Mouse (Mus musculus) right cerebral cortex, postnatal 10 days (tissue): Measurements from ENCODE around the gene Adap2.
A peak's percentile ranks its signal among the peaks of the same experiment; 100 is the strongest.
"Not testable (repeated sequence)": the region's sequence is repeated elsewhere in the genome, so short reads cannot be mapped to it uniquely, and the experiment has no call there.

ENCODE experiments used
- DNase-seq, 2 experiments: peaks; one replicate each; pipeline ENCODE4 v3.0.0; 2021; ENCODE audit warnings: low spot score in 2 of 2

Adap2 gene

DNA sequence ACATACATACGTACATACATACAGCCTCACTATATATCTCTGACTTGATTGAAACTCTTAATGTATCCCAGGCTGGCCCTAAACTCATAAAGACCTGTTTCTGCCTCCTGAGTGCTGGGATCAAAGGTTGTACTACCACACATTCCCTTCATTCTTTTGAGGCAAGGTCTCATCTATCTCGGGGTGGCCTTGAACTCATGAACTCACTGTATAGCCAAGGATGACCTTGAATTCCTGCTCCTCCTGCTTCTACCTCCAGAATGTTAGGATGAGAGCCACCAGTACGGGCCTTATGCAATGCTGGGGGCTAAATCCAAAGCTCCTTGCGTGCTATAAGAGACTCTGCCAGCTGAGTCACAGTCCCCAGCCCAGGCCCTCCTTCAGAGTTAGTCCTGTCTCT, 7.1 kb downstream of the Adap2 start:
- DNase-seq, result no peak

DNA sequence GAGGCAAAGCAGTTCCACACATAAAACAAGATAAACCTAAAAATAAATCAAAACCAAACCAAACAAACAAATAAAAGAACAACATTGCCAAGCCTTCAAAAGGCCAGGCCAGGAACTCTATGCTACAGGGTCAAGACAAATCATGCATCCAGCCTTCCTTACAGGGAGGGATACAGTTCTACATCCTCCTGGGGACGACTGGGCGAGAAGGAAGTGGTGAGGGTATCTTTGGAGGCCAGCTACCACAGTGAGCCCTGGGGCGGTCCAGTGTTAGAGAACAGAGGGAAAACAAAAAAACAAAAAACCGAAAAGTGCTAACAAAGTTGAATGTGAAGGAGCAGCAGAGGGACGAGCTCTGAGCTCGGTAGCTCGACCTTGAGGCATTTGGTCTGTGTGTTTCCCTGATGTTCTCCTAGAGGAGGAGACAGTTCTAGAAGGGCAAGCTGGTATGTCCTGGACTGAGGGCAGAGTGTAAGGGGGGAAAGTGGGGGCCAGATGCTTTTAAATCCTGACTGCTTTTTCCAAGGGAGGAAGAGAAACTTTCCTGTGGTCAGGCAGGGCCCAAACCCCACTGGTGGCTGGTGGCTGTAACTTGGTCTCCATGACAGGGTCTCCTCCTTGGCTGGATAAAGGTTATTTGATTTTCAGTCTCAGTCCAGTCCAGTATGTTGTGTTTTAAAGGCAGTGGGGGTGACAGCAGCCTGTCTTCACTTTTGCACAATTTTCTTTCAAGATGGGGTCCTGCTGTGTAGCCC, 9.6 kb downstream of the Adap2 start:
- DNase-seq, result no peak

DNA sequence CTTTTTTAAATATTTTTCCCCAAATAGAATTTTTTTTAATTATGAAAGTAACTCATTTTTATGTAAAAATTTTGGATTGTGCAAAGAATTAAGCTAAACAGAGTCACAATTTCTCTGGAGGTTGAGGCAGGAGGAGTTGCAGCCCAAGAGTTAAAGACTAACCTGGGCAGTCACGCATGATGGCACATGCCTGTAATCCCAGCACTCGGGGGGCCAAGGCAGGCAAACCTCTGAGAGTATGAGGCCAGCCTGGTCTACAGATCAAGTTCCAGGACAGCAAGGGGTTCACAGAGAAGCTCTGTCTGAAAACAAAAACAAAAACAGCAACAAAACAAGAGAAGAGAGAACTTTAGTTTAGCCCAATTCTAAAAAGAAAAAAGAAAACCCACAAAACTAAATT, 10.3 kb downstream of the Adap2 start:
- no peak for DNase-seq

DNA sequence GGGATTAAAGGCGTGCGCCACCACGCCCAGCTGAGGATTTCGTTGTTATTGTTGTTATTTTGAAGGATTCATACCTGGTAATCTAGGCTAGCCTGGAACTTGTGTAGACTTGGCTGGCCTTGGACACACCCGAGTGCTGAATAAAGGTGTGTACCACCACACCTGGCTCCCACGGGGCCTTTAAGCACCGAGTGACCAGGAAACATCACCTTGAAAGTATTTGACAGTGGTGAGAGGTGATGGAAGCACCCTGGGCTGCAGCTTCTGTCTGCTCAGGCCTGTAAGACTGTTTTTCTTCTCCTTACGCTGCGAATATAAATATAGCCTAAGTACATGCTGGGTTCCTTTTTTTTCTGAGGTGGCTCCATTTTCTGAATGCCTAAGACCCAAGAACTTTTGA, 14.2 kb downstream of the Adap2 start:
- DNase-seq, result no peak

DNA sequence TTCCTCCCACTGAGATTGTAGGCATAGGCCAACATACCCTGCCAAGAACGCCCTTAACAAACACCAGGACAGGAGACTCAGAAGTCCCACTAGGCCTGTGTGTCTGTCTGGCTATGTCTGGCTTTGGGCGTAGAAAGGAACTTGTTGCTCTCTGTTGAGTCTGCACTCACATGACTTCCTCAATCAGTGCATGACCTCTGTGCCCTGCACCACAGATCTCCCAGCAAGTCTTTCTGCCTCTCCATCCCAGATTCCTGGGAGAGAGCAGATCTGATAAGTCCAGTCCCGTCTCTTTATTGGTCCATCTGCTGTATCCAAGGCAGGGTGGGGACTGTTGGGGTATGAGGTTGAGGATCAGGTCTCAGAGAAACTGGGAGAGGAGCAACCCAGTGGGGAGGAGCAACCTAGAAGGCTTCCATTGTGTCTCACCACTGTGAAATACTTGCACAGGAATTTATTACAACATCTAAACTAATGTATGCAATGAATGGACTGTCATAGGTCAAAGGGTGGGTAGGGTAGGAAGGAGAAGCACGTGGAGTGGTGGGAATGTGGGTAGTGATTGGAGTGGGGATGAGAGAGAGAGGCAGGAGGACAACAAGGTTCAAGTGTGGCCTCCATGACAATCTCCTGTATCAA, 14.8 kb downstream of the Adap2 start:
- no peak for DNase-seq

DNA sequence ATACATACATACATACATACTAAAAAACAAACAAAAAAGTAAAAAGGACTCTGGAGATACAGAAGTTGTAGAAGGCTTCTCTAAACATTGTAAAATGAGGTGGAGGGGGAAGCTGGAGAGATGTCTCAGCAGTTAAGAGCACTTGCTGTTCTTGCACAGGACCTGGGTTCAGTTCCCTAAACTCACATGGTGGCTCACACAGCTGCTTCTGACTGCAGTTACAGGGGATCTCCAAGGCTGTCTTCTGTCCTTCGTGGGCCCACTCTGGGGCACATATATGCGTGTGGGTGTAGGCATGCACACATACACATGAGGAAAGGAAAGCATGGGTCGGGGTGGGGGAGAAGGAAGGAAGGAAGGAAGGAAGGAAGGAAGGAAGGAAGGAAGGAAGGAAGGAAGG, 15.7 kb downstream of the Adap2 start:
- no peak for DNase-seq

DNA sequence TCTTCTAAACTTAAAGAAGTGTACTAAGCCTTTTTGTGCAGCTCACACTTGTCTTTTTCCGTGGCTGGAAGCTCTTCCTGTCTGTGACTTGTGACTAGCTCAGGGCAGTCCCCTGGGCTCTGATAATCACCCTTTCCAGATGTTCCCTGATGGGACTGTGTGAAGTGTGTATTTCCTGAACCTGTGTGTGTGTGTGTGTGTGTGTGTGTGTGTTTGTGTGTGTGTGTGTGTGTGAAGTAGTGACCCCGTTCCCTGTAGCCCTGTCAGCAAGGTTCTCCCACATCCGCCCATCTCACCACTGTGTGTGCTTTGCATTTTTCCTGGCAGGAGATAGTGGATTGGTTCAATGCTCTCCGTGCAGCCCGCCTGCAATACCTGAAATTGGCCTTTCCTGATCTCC, 16.4 kb downstream of the Adap2 start:
- no peak for DNase-seq

DNA sequence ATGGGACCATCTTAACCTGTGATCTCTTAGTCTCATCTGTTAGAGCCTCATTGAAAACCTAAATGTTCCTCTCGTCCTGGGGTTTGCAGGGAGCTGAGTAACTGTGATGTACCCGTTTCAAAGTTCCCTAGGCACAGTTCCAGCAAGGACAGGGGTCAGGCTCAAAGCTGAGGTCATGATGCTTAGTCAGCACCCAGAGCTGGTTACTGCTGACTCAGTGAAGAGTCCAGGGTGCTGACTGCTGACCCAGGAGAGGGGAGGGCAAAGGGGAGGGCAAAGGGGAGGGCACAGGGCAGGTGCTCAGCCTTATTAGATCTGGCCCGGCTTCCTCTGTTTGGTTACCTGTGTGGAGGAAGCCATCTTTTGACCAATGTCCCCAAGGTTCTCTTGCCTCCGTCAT, 18.0 kb downstream of the Adap2 start:
- no peak for DNase-seq

DNA sequence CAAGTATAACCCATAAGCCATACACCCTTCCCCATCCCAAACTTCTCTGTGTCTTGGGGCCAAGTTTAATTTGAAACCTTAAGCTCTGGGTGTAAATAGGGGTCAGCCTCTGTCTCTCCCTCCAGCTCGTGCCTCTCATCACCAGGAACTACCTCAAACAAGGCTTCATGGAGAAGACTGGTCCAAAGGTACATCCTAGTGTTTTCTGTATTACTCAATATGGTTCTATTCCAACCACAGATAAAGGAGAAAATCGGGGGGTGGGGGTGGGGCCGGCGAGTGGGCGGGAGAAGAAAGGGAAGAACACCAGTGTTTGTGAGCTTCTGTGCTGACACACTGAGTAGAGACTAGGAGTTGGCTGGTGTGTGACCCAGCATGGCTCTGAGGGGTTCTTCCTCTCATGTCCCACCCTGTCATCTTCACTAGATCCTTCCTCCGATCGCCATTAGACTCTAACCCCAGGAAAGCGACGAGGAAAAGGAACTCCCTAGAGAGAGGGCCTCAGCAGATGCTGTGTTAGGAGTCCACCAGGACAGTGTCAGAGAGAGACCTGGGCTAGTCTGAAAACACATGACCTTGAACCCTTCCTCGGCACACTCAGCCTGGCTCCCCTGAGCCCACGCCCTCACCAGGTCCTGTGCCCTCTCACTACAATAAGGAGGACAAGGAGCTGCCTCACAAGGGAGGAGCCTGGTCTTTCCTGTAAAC, 20.2 kb downstream of the Adap2 start:
- DNase-seq, result no peak

DNA sequence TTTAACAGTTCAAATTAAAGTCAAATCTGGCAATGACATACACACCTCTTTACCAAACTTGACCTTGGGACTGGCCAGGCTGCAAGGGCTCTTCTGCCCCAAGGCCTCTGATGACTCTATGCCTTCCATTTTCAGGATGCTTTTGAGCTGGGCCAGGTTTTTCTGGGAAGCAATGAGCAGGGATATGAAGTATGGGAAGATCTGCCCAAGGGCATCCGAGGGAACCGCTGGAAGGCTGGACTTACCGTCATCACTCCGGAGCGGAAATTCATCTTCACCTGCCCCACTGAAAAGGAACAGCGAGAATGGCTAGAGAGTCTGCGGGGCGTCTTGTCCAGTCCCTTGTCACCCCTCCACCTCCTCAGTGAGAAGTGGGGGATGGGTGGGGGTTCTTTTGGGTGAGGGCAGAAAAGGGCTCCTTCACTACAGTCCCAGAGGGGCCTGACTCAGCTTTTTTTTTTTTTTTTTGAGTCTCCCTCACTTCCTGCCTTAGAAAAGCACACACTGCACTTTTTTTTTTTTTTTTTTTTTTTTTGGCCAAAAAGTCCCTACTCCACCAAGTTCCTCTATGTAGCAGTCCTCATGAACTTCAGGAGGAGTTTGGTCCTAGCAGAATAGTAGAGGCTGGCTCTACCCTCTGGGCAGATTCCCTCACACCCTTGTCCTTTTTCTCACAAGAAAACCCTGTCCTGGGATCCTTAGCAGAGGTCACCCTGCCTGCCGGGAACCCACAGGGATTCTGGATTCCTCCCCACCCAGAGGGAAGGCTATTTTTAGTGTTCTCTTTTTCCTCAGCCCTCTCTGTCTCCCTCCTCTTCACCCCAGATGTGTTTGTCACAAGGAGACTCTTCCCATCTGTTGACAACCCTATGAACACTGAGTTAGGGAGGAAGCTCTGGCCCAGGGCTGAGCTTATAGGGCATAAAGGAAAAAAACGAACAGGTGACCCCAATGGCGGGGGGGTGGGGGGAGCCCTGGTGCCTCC, 23.3 kb downstream of the Adap2 start:
- peak in 1 of 2 experiments; percentile 66 for DNase-seq

DNA sequence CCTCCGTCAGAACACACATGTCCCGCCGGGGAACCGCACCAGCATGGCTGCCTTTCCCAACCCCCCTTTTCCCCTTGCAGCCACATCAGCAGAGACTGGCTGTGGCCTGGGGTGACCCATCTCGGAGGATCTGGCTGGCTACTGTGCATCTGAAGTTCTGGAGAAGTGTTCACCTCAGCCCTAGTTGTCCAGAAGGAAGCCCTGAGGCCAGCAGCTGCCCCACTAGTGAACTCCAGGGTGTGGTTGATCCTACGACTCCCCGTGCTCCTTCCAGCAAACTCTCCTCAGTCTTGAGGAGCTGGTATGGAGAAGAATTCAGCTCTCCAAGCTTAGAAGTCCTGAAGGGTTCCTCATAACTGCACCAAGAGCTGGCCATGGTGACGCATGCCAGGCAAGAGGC, 24.4 kb downstream of the Adap2 start:
- no peak for DNase-seq

DNA sequence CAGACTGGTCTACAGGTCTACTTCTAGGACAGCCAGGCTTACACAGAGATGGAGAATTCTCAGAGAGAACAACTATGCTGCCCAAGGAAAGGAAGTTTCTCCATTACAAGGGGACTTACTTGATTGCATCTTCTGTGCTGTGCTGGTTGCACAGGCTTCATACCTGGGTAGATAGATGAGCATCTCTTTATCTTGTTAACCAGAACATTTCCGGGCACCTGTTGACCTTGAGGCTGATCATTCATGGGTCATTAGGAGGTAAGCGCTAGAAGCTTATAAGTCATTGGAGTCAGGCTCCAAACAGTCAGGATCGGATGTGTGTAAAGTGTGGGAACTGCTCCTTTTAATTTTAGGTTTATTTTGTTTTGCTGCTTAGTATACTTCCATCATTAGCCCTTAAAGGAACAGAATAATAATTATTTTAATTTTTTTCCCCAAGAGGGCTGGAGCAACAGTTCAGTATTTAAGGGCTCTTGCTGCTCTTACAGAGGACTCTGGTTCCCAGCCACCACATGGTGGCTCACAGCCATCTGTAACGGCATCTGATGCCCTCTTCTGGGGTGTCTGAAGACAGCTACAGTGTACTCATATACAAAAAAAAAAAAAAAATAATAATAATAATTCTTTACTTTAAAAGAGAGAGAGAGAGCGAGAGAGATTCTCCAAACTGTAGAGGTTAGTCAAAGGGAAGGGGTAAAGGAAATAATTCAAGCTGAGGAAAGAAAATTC, 27.3 kb downstream of the Adap2 start:
- no peak for DNase-seq

DNA sequence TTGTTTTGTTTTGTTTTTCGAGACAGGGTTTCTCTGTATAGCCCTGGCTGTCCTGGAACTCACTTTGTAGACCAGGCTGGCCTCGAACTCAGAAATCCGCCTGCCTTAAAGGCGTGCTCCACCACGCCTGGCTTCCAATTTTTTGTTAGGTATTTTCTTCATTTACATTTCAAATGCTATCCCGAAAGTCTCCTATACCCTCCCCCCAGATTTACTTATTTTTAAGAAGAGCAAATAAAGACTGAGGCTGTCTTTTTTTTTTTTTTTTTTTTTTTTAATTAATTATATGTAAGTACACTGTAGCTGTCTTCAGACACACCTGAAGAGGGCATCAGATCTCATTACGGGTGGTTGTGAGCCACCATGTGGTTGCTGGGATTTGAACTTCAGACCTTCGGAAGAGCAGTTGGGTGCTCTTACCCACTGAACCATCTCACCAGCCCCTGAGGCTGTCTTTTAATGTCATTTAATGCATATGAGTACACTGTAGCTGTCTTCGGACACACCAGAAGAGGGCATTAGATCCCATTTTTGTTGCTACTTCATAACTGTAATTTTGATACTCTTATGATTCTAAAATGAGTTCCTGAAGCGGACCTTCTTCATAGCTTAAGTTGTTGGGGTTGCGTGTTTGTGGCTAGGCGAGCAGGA, 29.3 kb downstream of the Adap2 start:
- DNase-seq, result not testable (repeated sequence)

DNA sequence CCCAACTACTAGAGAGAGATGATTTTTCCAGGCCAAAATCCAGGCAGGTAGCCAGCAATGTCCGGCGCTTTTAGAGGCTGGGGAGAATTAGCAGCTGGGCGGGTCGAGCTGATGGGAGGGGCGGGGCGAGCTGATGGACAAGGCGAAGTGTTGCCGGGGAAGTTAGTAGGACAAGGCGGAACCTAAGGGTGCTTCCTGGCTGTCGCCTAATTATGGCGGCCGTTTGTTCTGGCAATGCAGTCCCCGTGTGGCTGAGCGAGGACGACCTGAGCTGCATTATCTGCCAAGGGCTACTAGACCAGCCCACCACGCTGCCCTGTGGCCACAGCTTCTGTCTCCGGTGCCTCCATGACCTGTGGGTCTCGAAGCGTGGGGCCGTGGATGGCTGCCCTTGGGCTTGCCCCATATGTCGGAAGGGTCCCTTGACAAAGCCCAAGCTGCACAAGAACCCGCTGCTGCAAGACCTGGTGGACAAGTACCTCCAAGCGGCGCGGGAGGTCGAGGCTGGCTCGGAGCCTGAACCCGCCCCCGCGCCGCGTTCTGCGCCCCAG, 29.9 kb downstream of the Adap2 start, which contains the start of gene Rnf135:
Gene Rnf135 (plus strand): TSS at position 147 of the 551 bp plus-strand sequence.
- DNase-seq, result peak; percentile 91

DNA sequence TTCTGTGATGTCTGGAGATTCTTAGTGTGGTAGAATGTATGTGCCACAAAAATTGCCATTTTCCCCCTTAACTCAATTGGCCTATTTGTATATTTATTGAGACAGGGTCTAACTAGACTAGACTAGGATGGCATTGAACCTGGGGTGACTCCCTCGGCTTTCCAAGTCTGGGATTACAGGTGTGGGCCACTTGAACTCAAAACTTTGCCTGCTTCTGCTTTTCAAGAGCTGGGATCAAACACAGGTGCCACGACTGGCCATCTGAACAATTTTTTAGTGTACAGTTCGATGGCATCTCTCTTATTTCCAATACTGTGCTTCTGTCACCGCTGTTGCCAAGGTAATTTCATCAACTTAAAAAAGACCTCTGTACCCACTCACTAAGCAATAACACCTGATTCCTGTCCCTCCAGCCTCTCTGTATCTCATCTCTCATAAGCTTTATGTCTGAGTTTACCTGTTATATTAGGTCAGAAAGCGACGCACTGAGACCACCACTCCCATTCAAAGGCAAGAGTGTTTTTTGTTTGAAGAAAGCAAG, 30.7 kb downstream of the Adap2 start:
- DNase-seq, result no peak

DNA sequence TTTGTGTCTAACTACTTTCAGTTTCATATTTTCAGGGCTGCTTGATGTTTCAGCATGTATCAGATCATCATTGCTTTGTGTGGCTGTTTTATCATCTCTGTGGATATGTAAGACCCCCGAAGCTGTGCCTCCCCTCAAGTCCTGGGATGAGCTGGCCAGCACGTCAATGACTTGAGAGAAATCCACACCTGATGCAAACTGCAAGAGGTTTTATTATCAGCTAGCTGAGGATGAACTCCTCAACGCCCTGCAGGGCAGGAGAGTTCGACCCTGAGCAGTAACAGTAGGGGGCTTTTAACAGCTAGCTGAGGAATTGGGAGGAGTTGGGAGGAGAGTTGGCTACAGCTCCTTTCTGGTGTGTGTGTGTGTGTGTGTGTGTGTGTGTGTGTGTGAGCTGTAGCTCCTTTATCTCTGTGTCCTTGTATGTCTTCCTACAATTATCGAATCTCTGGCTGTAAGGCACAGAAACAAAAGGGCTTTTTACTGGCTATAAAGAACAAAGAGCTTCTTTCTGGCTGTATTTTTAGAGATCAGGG, 31.6 kb downstream of the Adap2 start:
- not testable (repeated sequence) for DNase-seq

DNA sequence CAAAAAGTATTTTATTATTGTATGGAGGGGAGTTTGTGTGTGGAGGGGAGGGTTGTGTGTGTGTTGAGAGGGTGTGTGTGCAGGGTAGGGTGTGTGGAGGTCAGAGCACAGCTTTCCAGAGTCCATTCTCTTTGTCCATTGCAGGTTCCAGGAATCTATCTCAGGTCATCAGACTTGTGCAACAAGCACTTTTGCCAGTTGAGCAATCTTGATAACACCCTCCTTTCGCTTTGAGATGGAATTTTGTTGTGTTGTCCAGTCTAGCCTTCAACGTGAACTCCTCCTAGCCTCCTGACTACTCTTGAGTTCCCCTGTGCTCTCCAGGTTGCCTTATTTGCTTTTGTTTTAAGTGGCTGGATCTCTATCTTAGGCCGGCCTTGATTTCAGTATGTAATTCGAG, 36.4 kb downstream of the Adap2 start:
- DNase-seq, result no peak

DNA sequence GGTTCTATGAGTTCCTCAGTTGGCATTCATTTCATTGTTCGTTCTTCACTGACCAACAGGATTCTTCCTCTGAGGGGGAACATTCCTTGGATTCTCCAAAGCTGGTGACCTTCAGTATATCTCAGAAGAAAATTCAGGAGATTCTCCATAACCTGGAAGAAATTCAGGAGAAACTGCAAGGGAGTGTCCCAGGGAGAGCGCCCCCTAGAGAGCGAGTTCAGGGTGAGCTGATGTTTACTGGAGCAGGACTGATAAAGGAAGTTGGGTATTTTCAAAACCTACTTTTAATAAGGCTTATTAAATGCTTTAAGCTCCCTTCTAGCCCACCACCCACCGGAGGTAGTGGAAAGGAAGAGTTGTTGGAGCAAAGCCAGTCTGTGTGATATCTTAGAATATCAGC, 39.9 kb downstream of the Adap2 start:
- no peak for DNase-seq

DNA sequence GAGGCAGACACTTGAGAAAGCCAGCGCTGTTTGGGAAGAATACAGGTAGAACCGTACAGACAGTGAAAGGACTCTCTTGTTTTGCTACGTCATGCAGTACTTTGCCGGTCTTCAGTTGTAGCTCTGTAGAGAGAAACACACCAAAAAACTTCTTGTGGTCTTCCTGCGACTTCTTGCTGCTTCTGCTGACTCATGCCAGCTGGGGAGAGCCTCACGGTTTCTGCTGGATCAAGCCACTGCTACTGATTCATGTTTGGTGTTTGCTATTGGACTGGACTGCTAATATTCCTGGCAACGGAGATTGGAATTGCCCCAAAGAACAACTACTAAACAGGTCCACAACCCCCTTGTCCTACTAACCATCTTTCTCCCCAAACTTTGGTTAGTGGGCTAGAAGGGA, 42.4 kb downstream of the Adap2 start:
- no peak for DNase-seq

DNA sequence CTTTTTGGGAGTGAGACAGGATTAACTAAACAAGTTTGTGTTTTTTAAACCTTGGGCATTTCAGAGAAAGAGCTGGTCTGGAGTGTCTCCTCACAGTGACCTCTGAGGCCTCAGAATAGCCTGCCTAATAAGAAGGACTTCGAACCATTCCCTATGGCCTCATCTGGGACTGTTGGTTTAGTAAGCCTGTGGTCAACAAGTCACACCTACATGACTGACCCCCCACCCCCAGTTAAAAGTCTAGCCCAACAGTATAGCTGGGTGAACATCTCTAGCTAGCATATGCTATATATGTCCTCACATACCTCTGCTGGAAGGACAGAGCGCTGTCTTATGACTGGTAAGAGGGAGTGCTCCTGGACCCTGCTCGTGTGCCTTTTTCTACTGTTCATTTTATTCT, 45.4 kb downstream of the Adap2 start:
- no peak for DNase-seq
